In the genomic region with DNA sequence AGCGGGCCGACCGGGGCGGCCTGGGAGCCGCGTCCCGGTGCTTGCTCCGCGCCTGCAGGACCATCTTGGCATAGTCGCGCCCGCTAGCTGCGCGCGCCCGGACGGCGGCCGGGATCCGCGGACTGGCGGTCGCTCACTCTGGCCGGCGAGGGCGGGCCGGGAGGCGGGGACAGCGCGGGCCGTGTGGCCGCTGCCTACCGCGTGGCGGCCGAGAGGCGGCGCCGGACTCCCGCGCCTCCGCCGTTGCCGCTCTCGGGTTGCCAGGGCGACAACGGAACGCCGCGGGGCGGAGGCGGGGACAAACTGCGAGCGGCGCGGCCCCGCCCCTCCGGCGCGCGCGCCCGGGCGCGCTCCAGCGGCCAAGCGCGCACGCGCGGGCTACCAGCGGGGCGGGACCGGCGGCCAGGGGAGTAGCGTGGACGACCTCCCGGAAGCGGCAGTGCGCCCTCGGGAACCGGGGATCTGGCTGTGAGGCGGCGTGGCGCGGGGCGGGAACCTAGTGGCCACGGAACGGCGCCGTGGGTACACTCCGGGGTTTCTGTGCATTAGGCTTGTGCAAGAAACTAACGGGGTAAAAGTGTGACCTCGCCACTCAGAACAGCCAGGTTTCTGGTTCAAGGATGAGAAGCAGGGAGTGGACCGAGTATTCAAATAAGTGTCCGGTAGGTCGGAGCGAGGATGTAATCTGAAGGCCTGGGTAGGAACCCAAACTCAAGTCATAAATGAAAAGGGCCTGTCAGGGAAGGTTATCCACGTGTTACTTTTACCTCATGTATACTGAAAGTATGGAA, we compare ENCODE assay signal across 8 mouse cellular contexts. TPM values are rescaled to one million over a fixed set of nuclear protein-coding genes. Genes with fewer than 3 reads are reported as not detected.
DNase-seq lines count a peak whose midpoint lies in the region; ATAC-seq lines count a peak whose summit lies in the region.

A gene (minus strand): TSS at position 74 of the 791 bp plus-strand sequence.

- H3K9me3 ChIP-seq in erythroblast, embryonic 14.5 days (ENCODE audit: control insufficient read depth, low read length): 0 out of 2 replicates have a peak, but pooled peaks cover 2% of the 10 kb centered on the region
- no peaks in the 10 kb centered on the region for H3K9me3 ChIP-seq in heart, embryonic 12.5 days (replicated peaks)
- H3K9me3 ChIP-seq in kidney, embryonic 16.5 days (ENCODE audit: low read length): no peaks in the 10 kb centered on the region

- no peaks in the 10 kb centered on the region for H3K27me3 ChIP-seq in erythroblast, embryonic 14.5 days (ENCODE audit: control insufficient read depth)
- no peaks in the 10 kb centered on the region for H3K27me3 ChIP-seq in heart, embryonic 12.5 days (replicated peaks)
- H3K27me3 ChIP-seq in kidney, embryonic 16.5 days (ENCODE audit: insufficient read depth, low read length): no peaks in the 10 kb centered on the region

- H3K4me1 ChIP-seq in erythroblast, embryonic 14.5 days (ENCODE audit: control insufficient read depth): peaks cover 47% of the 10 kb centered on the region
- peaks cover 13% of the 10 kb centered on the region for H3K4me1 ChIP-seq in heart, embryonic 12.5 days (replicated peaks)
- peaks cover 25% of the 10 kb centered on the region; the same call in 1 of the 2 replicates for H3K4me1 ChIP-seq in kidney, embryonic 16.5 days (ENCODE audit: insufficient read depth, low read length)

- H3K27ac ChIP-seq in heart, embryonic 12.5 days (ENCODE audit: poor library complexity, severe bottlenecking): peak within 1 kb of the TSS; percentile 93
- H3K27ac ChIP-seq in kidney, embryonic 16.5 days (ENCODE audit: low read length): peak within 1 kb of the TSS; percentile 92

- H3K36me3 ChIP-seq in erythroblast, embryonic 14.5 days (ENCODE audit: control insufficient read depth): peaks cover 6% of the 10 kb centered on the region
- no peaks in the 10 kb centered on the region for H3K36me3 ChIP-seq in heart, embryonic 12.5 days
- no peaks in the 10 kb centered on the region for H3K36me3 ChIP-seq in kidney, embryonic 16.5 days (ENCODE audit: insufficient read depth, low read length)

- H3K9ac ChIP-seq in heart, embryonic 12.5 days: peak within 1 kb of the TSS; percentile 83
- peak within 1 kb of the TSS; percentile 88 for H3K9ac ChIP-seq in kidney, embryonic 16.5 days (replicated peaks; ENCODE audit: low read length)

- H3K4me2 ChIP-seq in heart, embryonic 12.5 days: peak within 1 kb of the TSS; percentile 77
- H3K4me2 ChIP-seq in kidney, embryonic 16.5 days (replicated peaks; ENCODE audit: low read depth, low read length): peak within 1 kb of the TSS; percentile 62

- peak; percentile 97 for ATAC-seq in heart, embryonic 12.5 days (ENCODE audit: insufficient number of reproducible peaks, low FRiP score)
- ATAC-seq in kidney, embryonic 16.5 days (ENCODE audit: low FRiP score, low TSS enrichment): peak; percentile 98

- peak; percentile 90 for DNase-seq in CD4-positive helper T cell, adult 2 months (ENCODE audit: low read depth, low spot score)
- DNase-seq in brain, embryonic 18.5 days (ENCODE audit: low read depth, low spot score): peak; percentile 69
- DNase-seq in liver: peak; percentile 96
- peak; percentile 62 to 82 for DNase-seq in monocyte, adult 2 months (ENCODE audit: low read depth in 1 of 2, low spot score in 2 of 2)
- DNase-seq in spleen, postnatal 14 days (ENCODE audit: low spot score in 2 of 2): peak; percentile 86 to 91

- H3K4me3 ChIP-seq in erythroblast, embryonic 14.5 days (replicated peaks): peak within 1 kb of the TSS; percentile 85
- peak within 1 kb of the TSS; percentile 90 for H3K4me3 ChIP-seq in heart, embryonic 12.5 days
- peak within 1 kb of the TSS; percentile 82 for H3K4me3 ChIP-seq in kidney, embryonic 16.5 days (ENCODE audit: low read length)

- WGBS in heart, embryonic 12.5 days: under 1% methylated on average over 82 of the region's 99 CpGs
- WGBS in kidney, embryonic 16.5 days: under 1% methylated on average over 72 of the region's 99 CpGs

RNA-seq across cellular contexts. Expression of the gene that starts here (rescaled TPM):
- 0.31 and 0.51 TPM in 2 replicates for polyA plus RNA-seq in erythroblast, embryonic 14.5 days (2012)
- 14.6 and 15.8 TPM in 2 replicates for polyA plus RNA-seq in heart, embryonic 12.5 days (2016; fragmentation: Nextera tagmentation; extraction: Ambion mirVana)
- 8.1 and 9.5 TPM in 2 replicates for polyA plus RNA-seq in kidney, embryonic 16.5 days (2015; fragmentation: Nextera tagmentation; extraction: Ambion mirVana)

Comparison
In these comparisons a context has a peak if more than half of its experiments do, and no peak if none do; other contexts are left out.
1. Peak in every context shown above with its lines: DNase-seq, ATAC-seq, H3K4me3 ChIP-seq and H3K27ac ChIP-seq.